Mouse (Mus musculus) regulatory T cell (primary cell): ENCODE data around the gene Neurod2.

Experiments
- in situ Hi-C: fragments of 300-600 bp; cut with MboI, MseI; formaldehyde crosslinking; loops from one replicate; pipeline ENCODE4 v1.15.1; 2025; ENCODE audit warnings: high pct_unique_total_duplicates

The Neurod2 gene

GRCm38 (mm10) chr11:98333263-98333696, 3.8 kb upstream of the Neurod2 start:
- in situ Hi-C loops, result no loop called here

- in situ Hi-C loops, result no loop called here
These were observed 3.4 kb upstream of the Neurod2 start for GRCm38 (mm10) chr11:98332841-98333240.

GRCm38 (mm10) chr11:98332186-98332585, 2.7 kb upstream of the Neurod2 start:
- in situ Hi-C loops, result no loop called here

GRCm38 (mm10) chr11:98331401-98331800, 2.0 kb upstream of the Neurod2 start:
- in situ Hi-C loops, result no loop called here

DNA sequence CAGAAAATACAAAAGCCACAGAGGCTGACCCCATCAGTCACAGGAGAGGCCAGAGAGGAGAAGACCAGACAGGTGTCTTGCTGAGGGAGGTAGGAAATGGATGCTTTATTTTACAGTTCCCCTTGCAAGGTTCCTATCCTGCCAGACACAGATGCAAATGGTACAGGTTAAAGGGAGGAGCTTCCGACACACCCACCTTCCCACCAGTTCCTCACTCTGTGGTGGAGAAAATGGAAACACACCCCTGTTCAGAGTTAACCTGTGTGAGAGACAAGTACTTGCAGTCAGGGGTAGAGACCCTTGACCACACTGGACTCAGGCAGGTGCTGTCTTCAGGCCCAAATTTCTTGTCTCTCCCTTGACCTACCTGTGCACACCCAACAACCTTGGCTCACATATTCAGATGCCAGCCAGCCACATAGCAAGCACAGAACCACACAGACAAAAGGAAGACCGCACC, 1.3 kb upstream of the Neurod2 start:
- in situ Hi-C loops, result no loop called here

- in situ Hi-C loops, result loop anchor here (10.0 kb wide), 1 partner anchor 915 kb away; the partner anchor contains the start of gene Arhgap23
These were observed 704 bp upstream of the Neurod2 start for GRCm38 (mm10) chr11:98329960-98330744.

DNA sequence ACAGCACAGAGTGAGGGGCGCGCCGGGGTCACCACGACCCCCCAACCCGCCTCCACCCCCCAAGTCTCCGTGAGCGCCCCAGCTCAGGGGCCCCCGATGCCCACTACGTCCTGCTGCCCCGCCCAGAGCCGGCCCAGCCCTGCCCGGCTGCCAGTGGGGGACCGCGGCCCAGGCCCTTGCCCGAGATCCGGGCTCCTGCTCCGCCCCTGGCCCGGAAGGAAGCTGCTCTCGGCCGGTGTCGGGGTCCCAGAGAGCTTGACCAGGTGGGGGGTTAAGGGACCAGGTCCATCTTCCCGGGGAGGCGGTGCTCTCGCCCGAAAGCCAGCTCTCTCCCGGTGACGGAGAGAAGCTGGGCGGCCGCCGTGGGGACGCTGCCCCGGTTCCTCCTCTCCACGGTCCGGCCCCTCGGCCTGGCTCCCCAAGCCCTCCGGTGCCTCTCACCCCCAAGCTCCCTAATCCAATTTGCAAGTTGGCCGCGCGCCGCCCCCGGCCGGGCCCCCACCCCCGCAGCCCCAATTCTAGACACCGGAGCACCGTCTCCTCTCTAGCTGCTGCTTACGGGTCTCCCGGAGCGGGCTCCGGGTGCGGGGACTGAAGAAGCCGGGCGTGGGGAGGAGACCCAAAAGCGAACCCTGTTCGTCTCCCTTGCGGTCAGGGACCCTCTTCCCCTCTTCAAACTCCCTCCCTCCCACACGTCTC, 928 bp downstream of the Neurod2 start:
- in situ Hi-C loops, result loop anchor here (10.0 kb wide), 1 partner anchor 914 kb away; the partner anchor contains the start of gene Arhgap23

- in situ Hi-C loops, result loop anchor here (10.0 kb wide), 1 partner anchor 913 kb away; the partner anchor contains the start of gene Arhgap23
These were observed 1.4 kb downstream of the Neurod2 start for GRCm38 (mm10) chr11:98328031-98328370.

DNA sequence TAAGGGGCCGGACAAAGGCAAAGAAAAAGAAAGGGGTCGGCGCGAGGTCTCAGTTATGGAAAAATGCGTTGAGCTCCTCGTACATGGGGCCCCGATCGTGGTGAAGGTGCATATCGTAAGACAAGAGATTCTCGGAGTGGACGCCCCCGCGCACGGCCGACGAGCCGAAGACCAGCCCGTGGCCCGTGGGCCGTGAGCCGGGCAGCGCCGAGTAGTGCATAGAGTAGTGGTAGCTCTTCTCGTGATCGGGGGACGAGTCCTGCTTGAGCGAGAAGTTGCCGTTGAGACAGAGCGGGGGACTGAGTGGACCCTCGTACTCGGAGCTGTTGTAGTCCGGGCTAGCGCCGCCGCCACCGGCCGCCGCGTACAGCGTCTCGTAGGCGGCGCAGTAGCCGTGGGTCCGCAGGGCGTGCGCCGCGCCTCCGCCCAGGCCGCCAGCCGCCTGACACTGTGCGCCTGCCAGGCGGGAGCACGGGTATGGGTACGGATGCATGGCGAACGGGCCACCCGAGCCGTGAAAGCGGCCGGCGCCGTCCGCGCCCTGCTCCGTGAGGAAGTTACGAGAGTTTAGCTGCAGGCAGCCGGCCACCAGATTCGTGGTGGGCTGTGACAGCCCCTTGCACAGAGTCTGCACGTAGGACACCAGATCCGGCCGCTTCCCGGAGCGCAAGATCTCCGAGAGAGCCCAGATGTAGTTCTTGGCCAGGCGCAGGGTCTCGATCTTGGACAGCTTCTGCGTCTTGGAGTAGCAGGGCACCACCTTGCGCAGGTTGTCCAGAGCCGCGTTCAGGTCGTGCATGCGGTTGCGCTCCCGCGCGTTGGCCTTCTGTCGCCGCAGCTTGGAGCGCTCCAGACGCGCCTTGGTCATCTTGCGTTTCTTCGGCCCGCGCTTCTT, 2.1 kb downstream of the Neurod2 start:
- in situ Hi-C loops, result loop anchor here (10.0 kb wide), 1 partner anchor 913 kb away; the partner anchor contains the start of gene Arhgap23

DNA sequence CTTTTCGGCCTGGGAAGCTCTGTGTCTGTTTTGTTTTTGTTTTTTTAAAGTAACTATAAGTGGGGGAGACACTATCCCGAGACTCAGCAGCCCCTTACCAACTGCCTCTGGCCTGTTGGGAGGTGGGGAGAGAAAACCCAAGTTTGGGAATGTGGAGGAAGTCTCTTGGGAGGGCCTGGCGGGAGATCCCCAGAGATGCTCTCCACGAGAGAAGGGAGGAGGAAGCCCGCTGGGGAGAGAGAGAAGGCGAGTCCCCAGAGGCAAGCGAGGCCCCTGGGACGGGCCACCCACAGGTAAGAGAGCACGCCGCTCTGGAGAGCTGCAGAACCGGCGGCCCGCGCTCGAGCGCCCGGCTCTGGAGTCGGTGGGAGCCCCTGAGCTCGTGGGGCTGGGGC, 2.7 kb downstream of the Neurod2 start:
- in situ Hi-C loops, result loop anchor here (10.0 kb wide), 1 partner anchor 912 kb away; the partner anchor contains the start of gene Arhgap23

DNA sequence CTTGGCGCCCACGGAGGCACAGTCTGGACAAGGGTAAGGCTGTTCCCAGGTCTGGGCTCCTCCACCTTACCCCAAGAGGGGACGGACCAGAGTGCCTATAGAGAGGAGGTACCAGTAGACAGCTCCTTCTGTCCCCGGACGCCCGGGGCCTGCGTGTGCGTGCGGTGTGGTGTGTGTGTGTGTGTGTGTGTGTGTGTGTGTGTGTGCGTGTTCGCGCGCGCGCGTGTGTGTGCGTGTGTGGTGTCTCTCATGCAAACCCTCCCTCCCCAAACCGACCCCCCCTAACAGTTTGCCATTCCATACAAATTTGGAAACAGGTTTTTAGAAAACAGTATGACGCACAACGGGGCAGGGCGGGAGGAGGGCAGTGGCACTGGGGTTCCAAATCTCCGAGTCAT, 3.6 kb downstream of the Neurod2 start:
- in situ Hi-C loops, result loop anchor here (10.0 kb wide), 1 partner anchor 911 kb away; the partner anchor contains the start of gene Arhgap23

- in situ Hi-C loops, result loop anchor here (10.0 kb wide), 1 partner anchor 911 kb away; the partner anchor contains the start of gene Arhgap23
These were observed 4.1 kb downstream of the Neurod2 start for GRCm38 (mm10) chr11:98325191-98325820.

DNA sequence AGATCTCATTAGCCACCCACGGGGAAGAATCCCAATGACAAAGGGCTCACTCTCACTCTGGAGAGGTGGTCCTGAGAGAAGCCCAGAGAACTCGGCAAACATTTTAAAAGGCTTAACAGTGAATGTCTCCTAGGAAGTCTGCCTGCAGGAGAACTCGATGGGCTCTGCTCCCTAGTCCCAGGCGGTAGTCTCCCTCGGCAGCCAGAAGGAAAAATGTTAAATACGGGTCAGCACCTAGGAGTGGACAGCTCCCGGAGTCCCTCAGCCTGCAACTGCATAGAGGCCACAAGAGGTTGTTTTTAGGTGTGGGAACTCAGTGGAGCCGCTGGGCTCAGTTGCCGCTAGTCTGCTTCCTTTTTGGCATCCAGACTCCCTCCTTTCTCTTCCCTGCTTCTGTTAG, 5.5 kb downstream of the Neurod2 start:
- in situ Hi-C loops, result loop anchor here (10.0 kb wide), 1 partner anchor 909 kb away; the partner anchor contains the start of gene Arhgap23

- in situ Hi-C loops, result loop anchor here (10.0 kb wide), 1 partner anchor 908 kb away; the partner anchor contains the start of gene Arhgap23
These were observed 6.1 kb downstream of the Neurod2 start for GRCm38 (mm10) chr11:98323136-98323866.

GRCm38 (mm10) chr11:98322159-98322558, 7.3 kb downstream of the Neurod2 start:
- in situ Hi-C loops, result loop anchor here (10.0 kb wide), 1 partner anchor 907 kb away; the partner anchor contains the start of gene Arhgap23

DNA sequence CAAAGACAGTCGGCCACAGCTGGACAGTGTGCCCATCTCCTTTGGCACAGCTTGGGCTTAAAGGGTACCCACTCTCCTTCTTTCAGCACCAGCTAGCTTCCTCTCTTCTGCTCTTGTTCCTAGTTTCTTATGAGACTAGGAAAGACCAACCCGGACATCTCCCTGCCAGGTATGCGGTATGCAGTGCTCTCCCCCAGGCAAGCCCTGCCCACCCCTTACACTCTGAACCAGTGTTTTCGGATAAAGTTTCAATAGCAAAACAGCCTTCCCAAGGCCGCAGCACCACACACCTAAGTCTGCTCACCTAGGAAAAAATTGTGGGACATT, 7.8 kb downstream of the Neurod2 start:
- in situ Hi-C loops, result loop anchor here (10.0 kb wide), 1 partner anchor 907 kb away; the partner anchor contains the start of gene Arhgap23

- in situ Hi-C loops, result loop anchor here (10.0 kb wide), 1 partner anchor 906 kb away; the partner anchor contains the start of gene Arhgap23
These were observed 8.4 kb downstream of the Neurod2 start for GRCm38 (mm10) chr11:98320806-98321676.

DNA sequence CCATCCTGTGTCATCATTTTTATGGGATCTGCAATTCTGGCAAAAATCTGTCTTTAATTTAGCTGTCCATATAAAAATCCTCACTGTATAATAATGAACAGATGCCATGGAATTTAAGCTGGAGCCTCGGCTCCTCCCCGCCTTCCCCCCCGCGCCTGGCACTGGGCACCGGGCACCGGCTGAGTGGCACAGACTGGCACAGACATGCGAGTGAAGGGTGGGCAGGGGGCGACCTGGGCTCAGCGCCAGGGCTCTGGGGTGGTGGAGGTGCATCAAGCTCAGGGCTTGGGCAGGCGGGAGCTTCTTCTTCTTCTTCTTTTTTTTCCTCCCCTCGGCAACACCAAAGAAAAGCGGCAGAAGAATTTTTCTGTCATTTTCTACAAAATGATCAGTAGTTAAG, 9.1 kb downstream of the Neurod2 start:
- in situ Hi-C loops, result loop anchor here (10.0 kb wide), 1 partner anchor 906 kb away; the partner anchor contains the start of gene Arhgap23

DNA sequence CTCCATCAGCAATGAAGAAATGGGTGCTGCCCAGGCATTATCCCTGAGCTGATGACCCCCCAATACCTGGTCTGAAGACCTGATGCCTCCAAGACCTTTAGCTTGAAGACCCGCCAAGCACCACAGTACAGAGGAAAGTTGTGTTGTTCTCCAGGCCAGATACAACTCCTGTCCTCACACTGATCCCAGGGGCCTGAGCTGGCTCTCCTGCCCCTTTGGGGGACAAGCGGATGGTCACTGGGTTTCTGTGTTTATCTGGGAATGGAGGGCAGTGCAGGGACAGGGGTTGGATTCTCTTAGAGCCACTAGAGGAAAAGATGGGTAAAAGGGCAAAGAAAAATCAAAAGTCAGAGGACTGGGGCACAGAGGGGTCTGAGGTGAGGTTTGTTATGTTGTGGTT, 9.5 kb downstream of the Neurod2 start:
- in situ Hi-C loops, result loop anchor here (10.0 kb wide), 1 partner anchor 905 kb away; the partner anchor contains the start of gene Arhgap23
